Mouse (Mus musculus) pancreas, adult 10 weeks (tissue): ENCODE data around the gene Crot. TPM values are rescaled to one million over a fixed set of nuclear protein-coding genes. Genes with fewer than 3 reads are reported as not detected.

ENCODE experiments used
- polyA plus RNA-seq: library from polyadenylated mRNA; stranded (reverse); fragments of 350-450 nt; fragmentation: Illumina TruSeq; extraction: RNeasy Lipid Tissue Mini Kit (QIAGEN cat#74804); gene quantifications from one replicate; pipeline ENCODE4 v1.2.3, GENCODE M21; 2015; ENCODE audit warnings: low read depth, low replicate concordance; ENCODE audit not compliant: insufficient read depth

Crot gene
- 5.3 TPM for polyA plus RNA-seq

GRCm38 (mm10) chr5:8996686-8997512 lies at the start of gene Crot:
TSS of gene Crot (minus strand) at chr5:8997324.

Other genes with a start within 250 kb of the Crot start
- gene Abcb1b, start 199.2 kb downstream of the Crot start, polyA plus RNA-seq: 5.6 TPM
- 1.2 TPM for gene Abcb4, start 103.6 kb downstream of the Crot start, polyA plus RNA-seq
- gene Tmem243, start 103.3 kb upstream of the Crot start, polyA plus RNA-seq: 6.0 TPM
- gene Dmtf1, start 164.5 kb upstream of the Crot start, polyA plus RNA-seq: 9.4 TPM